Mouse (Mus musculus): Measurements from ENCODE around the gene Nfkbil1.

The Nfkbil1 gene

DNA sequence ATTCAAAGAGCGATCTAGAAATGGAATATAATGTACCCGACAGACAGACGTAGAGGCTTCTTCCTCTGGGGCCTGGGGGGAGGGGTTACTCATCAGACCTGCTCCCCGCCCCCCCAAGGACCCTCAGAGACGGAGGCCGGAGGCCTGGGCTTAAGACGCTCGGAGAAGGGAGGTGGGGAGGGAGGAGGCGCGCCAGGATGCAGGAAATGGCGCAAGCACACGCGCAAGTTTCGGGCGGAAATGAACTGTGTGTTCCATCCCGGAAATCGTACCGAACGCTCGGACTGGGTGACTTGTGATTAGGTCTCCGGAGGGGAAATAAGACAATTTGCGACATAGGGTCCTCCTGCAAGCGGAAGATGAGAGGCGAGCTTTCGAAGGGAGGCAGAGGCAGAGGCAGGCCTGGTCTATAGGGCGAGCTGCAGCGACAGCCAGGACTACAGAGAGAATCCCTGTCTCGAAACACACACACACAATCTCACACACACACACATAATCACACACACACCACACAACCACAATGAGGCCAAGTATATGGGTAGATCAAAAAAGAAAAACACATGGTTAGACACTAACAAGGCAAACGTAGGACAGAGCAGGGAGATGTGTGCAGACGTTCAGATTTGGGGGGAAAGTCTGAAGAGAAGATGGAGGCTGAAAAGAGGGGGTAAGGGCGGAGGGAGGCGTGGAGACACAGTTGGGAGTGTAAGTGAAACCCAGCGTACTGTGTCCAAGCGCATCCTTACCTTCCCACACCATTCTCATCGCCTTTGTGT is at the start of gene Nfkbil1:
Gene Nfkbil1 (minus strand): TSS at position 179 of the 776 bp plus-strand sequence.
- peak; percentile 93 for DNase-seq (ENCODE audit: low read depth, low spot score)

DNA sequence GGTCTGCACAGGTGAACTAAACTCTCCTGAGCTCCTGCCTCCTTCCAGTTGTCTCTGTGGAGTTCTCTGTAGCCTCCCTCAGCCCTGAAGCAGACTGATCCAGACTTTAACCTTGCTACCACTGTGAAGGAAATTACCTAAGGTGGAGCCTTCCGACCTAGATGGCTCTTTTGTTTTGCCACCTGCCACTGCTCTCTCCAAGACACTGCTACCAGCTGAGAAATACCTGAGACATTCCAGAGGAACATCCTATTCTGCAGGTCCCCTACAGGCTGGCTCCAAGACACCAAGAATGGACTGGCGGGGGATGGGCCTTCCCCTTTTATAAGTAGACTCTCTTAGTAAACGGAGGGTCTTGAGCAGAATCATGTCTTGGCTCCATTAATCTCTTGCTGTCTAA is 44.7 kb upstream of the Nfkbil1 start:
- no peak for DNase-seq (ENCODE audit: low read depth, low spot score)

DNA sequence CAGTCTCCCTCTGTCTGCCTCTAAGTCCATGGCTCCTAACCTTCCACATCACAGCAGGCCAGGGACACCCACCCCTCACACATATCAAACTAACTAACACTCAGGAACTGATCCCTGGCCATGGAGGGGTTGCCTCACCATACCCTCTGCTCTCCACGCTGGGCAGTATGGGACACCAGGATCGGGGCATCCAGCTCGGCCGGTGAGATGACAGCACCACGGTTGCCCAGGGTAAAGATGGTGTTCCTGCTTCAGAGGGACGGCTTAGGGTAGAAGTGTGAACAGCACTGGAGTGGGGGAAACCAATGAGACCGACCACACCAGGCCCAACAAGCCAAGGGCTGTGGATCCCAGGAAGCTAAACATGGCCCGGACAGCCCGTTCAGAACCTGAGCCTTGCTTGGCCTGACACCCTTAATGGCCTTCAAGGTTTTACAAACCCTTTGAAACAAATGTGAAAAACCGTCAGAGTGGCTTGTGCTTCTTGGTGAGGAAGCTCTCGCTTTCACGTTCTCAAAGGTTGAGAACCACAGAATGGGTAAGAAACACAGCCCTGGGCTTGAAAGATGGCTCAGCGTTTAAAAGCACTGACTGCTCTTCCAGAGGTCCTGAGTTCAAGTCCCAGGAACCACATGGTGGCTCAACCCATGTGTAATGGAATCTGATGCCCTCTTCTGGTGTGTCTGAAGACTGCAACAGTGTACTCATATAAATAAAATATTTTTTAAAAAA is 43.5 kb upstream of the Nfkbil1 start:
- DNase-seq (ENCODE audit: low read depth, low spot score): no peak

DNA sequence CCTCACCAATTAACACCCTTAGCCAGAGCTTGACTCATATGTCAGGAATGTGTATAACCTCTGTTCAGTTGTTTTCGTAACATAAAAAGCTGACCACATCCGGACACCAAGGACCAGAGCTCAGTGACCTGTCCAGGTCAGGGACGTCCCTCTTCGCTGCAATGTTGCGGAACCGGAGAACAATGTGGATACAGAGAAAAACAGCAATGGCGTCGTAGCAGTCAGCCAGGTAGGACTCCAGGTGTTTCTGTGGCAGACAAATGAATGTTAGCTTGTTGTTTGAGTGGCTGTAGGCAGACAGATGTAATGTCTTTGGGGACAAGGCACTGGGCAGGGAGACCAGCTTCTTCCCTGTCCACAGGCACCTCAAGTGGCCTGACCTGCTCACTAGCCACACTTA is 42.5 kb upstream of the Nfkbil1 start:
- no peak for DNase-seq (ENCODE audit: low read depth, low spot score)

DNA sequence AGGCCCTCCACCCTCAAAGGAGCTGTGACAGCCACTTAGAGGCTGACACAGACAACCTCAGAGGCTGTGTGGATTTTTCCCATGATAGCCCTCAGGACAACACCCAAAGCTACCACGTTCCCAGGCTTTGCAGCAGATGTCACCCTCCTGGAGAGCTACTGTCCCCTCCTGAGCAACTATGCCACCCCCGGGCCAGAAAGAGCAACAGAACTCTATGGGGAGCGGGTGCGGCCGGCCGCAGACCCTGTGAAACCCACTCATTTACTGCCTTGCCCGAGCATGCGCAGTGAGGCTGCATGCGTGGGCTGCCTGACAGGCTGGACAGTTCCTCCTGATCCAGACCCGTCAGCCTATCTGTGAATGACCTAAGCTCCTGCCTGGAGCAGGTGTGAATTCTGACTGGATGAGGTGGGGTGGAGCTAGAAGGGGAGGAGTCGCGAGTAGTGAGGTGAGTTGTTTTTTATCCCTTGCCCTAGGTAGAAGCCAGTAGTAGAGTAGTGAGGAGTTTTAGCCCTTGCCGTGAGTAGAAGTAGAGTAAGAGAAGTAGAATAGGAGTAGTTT is 40.8 kb upstream of the Nfkbil1 start:
- DNase-seq (ENCODE audit: low read depth, low spot score): no peak

DNA sequence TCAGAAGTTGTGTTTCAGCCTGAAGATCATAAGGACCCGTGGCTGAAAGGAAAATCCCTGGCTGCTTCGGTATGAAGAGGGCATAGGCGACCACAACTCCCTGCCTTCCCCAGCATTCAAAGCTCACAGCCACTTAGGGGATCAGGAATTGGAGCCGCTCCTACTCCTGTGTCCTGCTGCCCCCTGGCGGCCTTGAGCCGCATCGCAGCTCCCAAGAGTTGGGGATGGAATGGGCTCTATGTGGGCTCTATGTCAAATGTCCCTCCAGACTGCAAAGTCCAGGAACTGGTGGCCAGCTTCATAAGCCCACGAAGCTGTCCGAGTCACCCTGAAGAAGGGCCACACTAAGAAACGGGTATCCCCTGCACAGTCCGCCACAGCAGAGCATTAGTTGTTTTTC is 39.2 kb upstream of the Nfkbil1 start:
- DNase-seq (ENCODE audit: low read depth, low spot score): no peak

DNA sequence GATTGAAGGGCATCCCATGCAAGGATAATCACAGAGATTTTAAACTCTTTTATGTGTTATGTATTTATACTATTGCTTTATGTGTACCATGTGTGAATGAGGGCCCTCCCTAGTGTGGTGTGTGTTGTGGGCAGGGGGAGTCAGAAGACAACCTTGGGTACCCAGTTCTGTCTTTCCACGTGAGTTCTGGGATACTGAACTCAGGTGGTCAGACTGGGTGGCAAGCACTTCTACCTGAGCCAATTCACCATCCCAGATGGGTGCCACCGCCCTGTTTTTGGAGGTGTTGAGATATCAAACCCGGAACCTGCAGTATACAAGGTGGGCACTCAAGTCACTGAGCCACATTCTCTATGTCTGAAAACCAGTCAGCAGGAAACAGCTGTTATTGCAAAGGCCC is 36.7 kb upstream of the Nfkbil1 start:
- DNase-seq (ENCODE audit: low read depth, low spot score): no peak

DNA sequence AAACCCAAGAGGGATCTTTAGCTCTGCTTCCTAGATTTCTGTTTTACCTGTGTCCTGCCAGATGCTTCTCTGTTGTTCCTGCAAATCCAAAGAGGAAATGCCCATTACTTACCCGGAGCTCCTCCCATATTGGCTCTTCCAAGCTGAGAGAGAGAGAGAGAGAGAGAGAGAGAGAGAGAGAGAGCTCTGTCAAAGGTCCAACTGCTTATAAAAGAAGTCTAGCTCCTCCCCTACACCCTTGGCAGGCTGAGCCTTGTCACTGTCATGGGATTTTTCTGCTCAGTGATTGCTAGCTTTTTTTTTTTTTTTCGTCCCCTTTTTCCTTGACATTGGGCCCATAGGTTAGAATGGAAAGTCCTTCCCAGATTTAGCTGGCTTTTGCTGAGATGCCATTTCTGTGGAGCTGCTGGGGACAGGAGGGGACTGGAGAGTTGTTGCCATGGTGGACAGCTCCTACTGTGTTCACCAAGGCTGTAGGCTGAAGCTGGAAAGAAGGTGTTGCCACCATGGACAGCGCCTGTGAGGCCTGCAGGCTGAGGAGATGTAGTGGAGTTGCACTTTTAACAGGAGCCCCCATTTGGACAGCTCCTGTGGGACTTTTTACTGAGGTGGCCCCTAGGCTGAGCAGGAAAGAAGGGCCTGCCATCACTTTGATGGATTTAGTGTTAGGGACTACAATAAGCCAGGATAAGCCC is 34.2 kb upstream of the Nfkbil1 start:
- DNase-seq (ENCODE audit: low read depth, low spot score): no peak

DNA sequence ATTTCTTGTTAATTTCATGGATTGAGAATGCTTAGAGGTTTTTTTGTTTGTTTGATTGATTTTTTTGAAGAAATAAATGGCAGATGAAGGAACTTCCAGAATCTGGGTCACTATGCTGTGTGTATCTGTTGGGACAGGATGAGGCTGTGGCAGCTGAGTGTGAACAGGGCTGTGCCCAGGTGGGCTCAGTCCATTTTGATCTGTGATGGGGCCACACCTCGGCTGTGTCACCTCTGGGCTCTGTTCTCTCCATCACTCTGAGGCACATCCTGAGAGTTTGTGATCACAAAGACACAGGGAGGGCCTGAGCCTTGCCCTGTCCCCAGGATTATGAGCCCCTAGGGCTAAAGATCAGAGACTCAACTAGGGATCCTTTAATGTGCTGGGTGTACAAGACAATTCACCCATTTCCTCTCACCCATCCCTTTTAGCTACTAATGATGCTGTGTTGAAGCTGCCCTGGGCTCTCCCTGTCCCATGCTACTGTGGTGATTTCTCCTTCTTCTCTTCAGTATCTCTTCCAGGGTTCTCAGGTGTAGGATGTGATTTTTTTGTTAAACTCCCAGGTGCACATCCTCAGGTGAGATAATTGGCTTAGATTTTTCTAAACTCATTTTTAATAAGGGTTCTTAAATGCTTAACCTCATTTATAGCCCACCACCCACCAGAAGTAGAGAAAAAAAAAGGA is 32.0 kb upstream of the Nfkbil1 start:
- DNase-seq (ENCODE audit: low read depth, low spot score): no peak

DNA sequence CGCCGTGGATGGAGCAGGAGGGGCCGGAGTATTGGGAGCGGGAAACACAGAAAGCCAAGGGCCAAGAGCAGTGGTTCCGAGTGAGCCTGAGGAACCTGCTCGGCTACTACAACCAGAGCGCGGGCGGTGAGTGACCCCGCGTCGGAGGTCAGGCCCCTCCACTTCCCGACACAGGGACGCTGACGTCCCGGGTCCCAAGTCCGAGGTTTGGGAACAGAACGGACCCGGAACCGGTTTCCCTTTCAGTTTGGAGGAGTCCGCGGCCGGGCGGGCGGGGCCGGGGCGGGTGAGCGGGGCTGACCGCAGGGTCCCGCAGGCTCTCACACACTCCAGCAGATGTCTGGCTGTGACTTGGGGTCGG is 27.9 kb upstream of the Nfkbil1 start:
- DNase-seq (ENCODE audit: low read depth, low spot score): no peak

DNA sequence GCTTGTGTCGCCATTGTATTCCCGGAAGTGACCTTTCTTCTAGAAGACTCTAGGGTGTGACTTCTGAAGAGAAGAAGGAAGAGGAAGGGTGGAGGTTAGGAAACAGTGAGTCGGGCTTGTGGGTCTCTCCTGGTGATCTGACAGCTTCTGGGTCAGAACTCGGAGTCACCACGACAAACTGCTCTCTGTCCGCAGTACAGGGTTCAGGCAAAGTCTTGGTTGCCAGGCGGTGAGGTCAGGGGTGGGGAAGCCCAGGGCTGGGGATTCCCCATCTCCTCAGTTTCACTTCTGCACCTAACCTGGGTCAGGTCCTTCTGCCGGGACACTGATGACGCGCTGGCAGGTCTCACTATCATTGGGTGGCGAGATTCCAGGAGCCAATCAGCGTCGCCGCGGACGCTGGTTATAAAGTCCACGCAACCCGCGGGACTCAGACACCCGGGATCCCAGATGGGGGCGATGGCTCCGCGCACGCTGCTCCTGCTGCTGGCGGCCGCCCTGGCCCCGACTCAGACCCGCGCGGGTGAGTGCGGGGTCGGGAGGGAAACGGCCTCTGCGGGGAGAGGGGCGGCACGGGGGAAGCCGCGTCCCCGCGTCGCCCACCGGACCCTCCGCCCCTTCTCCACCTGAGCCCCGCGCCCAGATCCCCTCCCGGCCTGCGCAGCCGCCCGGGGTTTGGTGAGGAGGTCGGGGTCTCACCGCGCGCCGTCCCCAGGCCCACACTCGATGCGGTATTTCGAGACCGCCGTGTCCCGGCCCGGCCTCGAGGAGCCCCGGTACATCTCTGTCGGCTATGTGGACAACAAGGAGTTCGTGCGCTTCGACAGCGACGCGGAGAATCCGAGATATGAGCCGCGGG is 27.3 kb upstream of the Nfkbil1 start, which contains the start of gene H2-D1:
Gene H2-D1 (plus strand): TSS at position 67 of the 859 bp plus-strand sequence.
- peak; percentile 67 for DNase-seq (ENCODE audit: low read depth, low spot score)

DNA sequence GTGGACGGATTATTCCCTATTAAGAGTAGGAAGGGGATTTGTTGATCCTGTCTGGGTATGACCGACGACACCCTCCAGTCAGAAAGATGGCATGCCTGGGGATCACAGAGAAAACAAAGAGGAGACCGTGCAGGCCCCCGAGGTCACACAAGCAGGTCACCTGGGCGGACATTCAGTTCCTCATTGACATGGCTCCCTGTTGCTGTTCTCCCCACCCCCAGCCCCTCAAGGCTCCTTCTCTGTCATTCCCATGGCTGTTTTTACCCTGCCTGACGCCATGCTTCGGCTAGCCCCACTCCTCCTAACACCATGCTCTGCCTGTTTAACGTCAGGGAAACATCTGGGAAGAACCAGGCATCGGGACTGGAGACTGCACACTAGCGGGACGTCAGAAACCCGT is 26.1 kb upstream of the Nfkbil1 start:
- no peak for DNase-seq (ENCODE audit: low read depth, low spot score)

DNA sequence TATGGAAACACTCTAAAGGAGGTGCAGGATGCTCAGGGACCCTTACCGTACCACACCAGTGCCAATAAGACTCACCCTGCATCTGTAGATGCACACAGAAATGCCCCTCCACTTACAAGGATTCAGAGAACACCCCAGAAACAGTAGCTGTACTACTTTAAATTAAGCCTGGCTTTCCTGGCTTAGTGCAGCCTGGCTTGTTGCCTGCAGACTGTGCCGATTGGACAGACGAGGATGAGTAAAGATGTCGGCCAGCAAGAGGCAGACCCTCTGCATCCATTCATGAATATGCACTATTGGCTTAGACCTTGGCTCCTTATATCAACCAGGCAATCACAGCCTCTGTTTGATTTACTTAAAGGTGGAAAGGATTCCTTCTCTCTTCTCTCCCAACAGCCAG is 24.0 kb upstream of the Nfkbil1 start:
- no peak for DNase-seq (ENCODE audit: low read depth, low spot score)

DNA sequence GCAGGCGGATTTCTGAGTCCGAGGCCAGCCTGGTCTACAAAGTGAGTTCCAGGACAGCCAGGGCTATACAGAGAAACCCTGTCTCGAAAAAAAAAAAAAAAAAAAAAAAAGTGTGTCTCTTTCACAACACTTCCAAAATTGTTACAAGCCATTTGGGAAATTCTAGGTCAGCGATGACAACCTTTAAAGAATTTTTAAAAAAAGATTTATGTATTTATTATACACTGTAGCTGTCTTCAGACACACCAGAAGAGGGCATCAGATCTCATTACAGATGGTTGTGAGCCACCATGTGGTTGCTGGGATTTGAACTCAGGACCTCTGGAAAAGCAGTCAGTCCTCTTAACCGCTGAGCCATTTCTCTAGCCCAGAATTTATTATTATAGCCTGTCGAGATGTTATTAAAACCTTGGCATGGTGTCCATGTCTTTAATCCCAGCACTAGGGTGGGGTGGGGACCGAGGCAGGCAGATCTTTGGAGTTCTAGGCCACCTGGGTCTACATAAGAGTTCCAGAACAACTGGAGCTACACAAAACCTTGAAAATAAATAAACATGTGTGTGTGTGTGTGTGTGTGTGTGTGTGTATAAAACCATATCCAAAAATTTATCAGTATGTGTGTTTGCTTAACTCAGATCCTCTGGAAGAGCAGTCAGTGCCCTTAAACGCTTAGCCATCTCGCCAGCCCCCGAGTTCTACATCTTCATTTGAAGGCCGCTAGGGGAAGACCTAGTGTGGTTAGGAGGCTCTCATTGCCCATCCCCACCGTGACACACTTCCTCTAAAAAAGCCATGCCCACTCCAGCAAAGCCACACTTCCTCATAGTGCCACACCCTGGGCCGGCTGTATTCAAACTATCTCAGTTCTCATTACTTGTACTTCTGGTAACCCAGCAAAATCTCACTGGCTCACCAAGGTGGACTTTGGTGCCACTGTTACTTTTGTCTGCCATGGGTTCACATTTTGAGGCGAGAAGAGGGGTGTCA is 23.2 kb upstream of the Nfkbil1 start:
- DNase-seq (ENCODE audit: low read depth, low spot score): no peak

DNA sequence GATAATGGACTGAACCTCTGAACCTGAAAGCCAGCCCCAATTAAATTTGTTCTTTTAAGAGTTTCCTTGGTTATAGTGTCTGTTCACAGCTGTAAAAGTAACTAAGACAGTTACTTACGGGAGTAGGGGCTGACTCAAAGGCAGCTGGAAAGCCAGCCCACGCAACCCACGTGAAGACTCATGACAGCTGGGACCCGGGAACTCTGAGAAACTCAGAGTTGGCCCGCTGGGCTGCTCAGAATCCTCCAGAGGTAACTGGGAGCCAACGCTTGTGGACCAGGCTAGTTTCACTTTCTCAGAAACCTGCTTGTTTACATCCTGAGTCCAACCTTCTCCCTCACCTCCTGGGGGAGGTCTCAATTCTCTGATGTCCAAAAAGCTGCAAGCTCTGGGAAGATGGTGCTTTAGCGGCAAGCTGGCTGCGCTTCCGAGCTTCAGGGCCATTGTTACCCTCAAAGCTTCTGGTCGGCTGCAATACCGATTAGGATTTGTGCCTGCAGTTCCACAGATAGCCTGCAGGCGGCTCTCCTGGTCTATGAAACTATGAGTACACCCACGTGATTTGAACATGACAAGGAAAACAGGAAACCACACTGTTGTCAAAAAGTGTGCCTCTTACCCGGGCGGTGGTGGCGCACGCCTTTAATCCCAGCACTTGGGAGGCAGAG is 22.4 kb upstream of the Nfkbil1 start:
- DNase-seq (ENCODE audit: low read depth, low spot score): no peak

DNA sequence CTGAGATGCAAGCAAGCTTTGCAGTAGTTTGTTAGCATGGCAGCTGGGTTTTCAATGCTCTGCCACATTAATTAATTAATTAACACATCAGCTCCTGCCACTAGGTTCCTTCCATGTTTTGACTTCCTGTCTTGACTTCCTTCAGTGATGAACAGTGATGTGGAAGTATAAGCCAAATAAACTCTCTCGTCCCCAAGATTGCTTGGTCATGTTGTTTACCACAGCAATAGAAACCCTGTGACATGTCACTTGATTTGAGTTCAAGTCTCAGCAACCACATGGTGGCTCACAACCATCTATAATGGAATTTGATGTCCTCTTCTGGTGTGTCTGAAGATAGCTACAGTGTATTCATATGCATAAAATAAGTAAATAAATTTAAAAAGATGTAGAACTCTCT is 21.8 kb upstream of the Nfkbil1 start:
- no peak for DNase-seq (ENCODE audit: low read depth, low spot score)

DNA sequence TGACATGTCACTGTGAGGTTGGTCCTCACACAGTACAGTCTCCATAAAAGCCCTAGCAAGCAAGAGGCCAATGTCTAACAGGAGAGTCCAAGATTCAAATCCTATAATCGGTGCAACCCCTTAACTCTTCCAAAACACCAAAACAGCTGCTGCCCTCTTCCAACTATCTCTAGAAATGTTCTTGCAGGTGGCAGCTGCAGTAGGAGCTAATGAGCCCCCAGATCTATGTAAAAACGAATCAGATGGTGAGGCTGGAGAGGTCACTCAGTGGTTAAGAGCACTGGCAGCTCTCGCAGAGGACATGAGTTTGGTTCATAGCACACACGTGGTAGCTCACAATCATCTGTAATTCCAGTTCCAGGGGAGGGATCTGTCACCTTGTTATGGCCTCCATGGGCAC is 20.1 kb upstream of the Nfkbil1 start:
- DNase-seq (ENCODE audit: low read depth, low spot score): no peak

DNA sequence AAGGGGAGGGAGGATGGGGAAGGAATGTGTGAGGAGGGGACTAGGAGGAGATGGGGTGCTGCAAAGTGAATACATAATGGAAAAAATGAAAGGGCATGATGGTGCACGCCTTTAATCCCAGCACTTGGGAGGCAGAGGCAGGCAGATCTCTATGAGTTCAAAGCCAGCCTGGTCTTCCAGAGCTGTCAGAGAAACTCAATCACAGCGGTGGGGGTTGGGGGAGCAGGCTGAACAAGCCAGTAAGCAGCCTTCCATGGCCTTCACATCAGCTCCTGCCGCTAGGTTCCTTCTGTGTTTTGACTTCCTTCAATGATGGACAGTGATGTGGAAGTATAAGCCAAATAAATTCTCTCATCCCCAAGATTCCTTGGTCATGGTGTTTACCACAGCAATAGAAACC is 19.7 kb upstream of the Nfkbil1 start:
- no peak for DNase-seq (ENCODE audit: low read depth, low spot score)

Data from brain, embryonic 18.5 days (tissue).